Mouse (Mus musculus): Measurements from ENCODE around the gene Tmcc3. TPM values are rescaled to one million over a fixed set of nuclear protein-coding genes. Genes with fewer than 3 reads are reported as not detected.
"Not testable (repeated sequence)": the region's sequence is repeated elsewhere in the genome, so short reads cannot be mapped to it uniquely, and the experiment has no call there.

Tmcc3 gene
- total and polyA plus RNA-seq, 3 experiments: 4.9 to 22.8 (median 13.0) TPM

- DNase-seq: peak; percentile 82
These were observed 203.4 kb downstream of the Tmcc3 start for GRCm38 (mm10) chr10:94515179-94515545.

GRCm38 (mm10) chr10:94515583-94515982 lies 203.8 kb downstream of the Tmcc3 start:
- no peak for DNase-seq

- no peak for DNase-seq
These were observed 208.1 kb downstream of the Tmcc3 start for GRCm38 (mm10) chr10:94519887-94520286.

- DNase-seq: no peak
These were observed 208.8 kb downstream of the Tmcc3 start for GRCm38 (mm10) chr10:94520306-94521106.

GRCm38 (mm10) chr10:94521107-94521401 lies 209.3 kb downstream of the Tmcc3 start:
- no peak for DNase-seq

GRCm38 (mm10) chr10:94521776-94522175 lies 210.0 kb downstream of the Tmcc3 start:
- no peak for DNase-seq

GRCm38 (mm10) chr10:94523297-94523696 lies 211.5 kb downstream of the Tmcc3 start:
- DNase-seq: no peak

GRCm38 (mm10) chr10:94523711-94524156 lies 212.0 kb downstream of the Tmcc3 start:
- peak; percentile 63 for DNase-seq

- no peak for DNase-seq
These were observed 213.2 kb downstream of the Tmcc3 start for GRCm38 (mm10) chr10:94524966-94525365.

- DNase-seq: no peak
These were observed 214.0 kb downstream of the Tmcc3 start for GRCm38 (mm10) chr10:94525784-94526183.

GRCm38 (mm10) chr10:94526834-94527233 lies 215.1 kb downstream of the Tmcc3 start:
- no peak for DNase-seq

- DNase-seq: no peak
These were observed 215.5 kb downstream of the Tmcc3 start for GRCm38 (mm10) chr10:94527248-94527647.

GRCm38 (mm10) chr10:94530079-94530478 lies 218.3 kb downstream of the Tmcc3 start:
- DNase-seq: no peak

GRCm38 (mm10) chr10:94531482-94531881 lies 219.7 kb downstream of the Tmcc3 start:
- no peak for DNase-seq

GRCm38 (mm10) chr10:94533081-94533724 lies 221.5 kb downstream of the Tmcc3 start:
- no peak for DNase-seq

- not testable (repeated sequence) for DNase-seq
These were observed 226.9 kb downstream of the Tmcc3 start for GRCm38 (mm10) chr10:94538623-94539022.

- no peak for DNase-seq
These were observed 228.5 kb downstream of the Tmcc3 start for GRCm38 (mm10) chr10:94540241-94540640.

GRCm38 (mm10) chr10:94543956-94544355 lies 232.2 kb downstream of the Tmcc3 start:
- DNase-seq: no peak

- no peak for DNase-seq
These were observed 233.1 kb downstream of the Tmcc3 start for GRCm38 (mm10) chr10:94544803-94545202.

GRCm38 (mm10) chr10:94545259-94546019 lies 233.7 kb downstream of the Tmcc3 start:
- peak; percentile 73 for DNase-seq

- DNase-seq: no peak
These were observed 234.9 kb downstream of the Tmcc3 start for GRCm38 (mm10) chr10:94546617-94547016.

- DNase-seq: peak; percentile 28
These were observed 237.9 kb downstream of the Tmcc3 start for GRCm38 (mm10) chr10:94549511-94550232.
